Mouse (Mus musculus): ENCODE data around the gene Rwdd2b.

DNA sequence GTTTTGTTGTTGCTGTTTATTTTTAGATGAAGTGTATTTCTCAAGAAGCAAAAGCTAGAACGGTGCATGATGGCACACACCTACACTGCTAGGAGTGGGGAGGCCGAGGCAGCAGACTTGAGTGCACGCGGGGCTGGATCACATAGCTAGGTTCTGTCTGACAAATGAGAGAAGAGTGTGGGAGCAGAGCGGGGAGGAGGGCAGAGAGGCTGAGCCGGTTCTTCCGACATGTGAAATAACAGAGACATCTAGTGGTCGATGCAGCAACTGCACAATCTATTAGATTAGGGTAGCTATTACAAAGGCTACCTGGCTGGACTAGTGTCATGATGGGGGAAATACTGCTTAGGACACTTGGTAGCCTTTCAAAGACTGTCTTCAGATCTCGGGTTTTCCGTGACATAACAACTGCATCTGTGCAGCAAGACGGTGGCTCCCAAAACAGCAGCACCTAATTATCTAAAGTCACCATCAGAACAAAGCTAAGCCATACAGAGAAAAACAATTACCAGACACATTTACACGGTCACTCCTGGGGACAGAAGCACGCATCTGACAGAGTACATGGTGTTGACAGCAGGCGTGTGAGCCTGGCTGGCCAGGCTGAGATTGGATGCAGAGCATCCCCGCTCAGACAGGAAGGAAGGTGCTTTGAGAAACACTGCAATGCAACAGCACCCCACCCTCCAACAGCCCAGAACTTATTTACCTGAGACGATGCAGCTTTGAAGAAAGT, 46.4 kb downstream of the Rwdd2b start:
- TF ChIP-seq CHD2 (IDR thresholded peaks at IDR 0.05; ENCODE audit: low read depth, low read length) (no peak), ZNF384 (IDR thresholded peaks at IDR 0.05; ENCODE audit: low read depth, low read length) (no peak)

Measured in ES-E14 (cell line).